Mouse (Mus musculus) lung, postnatal 0 days (tissue): Measurements from ENCODE around the gene Usp31. TPM values are rescaled to one million over a fixed set of nuclear protein-coding genes. Genes with fewer than 3 reads are reported as not detected.

ENCODE experiments used
- ATAC-seq: fragments of 200-750 bp; cut with Nextera tagmentation; 2 replicates; pipeline ENCODE4 v1.8.0; 2017; ENCODE audit warnings: moderate library complexity
- DNase-seq: peaks from one replicate; pipeline ENCODE4 v3.0.0-alpha.2; 2016; ENCODE audit warnings: low spot score
- H3K27ac ChIP-seq: fragments of 300-500 bp; sonication (generic); 2 replicates; pipeline ENCODE4 v1.5.1; 2014; ENCODE audit warnings: antibody characterized with exemption, mild to moderate bottlenecking, low read length, mixed read lengths
- H3K27me3 ChIP-seq: fragments of 300-500 bp; sonication (generic); replicated peaks from 2 replicates; pipeline ENCODE4 v1.6.1; 2014; ENCODE audit warnings: low read length, mixed read lengths; ENCODE audit not compliant: insufficient read depth
- H3K36me3 ChIP-seq: fragments of 300-500 bp; sonication (generic); 2 replicates; pipeline ENCODE4 v1.6.1; 2014; ENCODE audit warnings: low read length, mixed read lengths; ENCODE audit not compliant: insufficient read depth
- H3K4me1 ChIP-seq: fragments of 300-500 bp; sonication (generic); 2 replicates; pipeline ENCODE4 v1.6.1; 2014; ENCODE audit warnings: antibody characterized with exemption, low read depth, low read length, mixed read lengths; ENCODE audit not compliant: insufficient read depth
- H3K4me2 ChIP-seq: fragments of 300-500 bp; sonication (generic); replicated peaks from 2 replicates; pipeline ENCODE4 v1.6.1; 2014; ENCODE audit warnings: low read depth, mild to moderate bottlenecking, low read length, moderate library complexity, mixed read lengths
- H3K4me3 ChIP-seq: fragments of 300-500 bp; sonication (generic); 2 replicates; pipeline ENCODE4 v1.5.1; 2014; ENCODE audit warnings: low read depth, low read length
- H3K9ac ChIP-seq: fragments of 300-500 bp; sonication (generic); replicated peaks from 2 replicates; pipeline ENCODE4 v1.6.1; 2014; ENCODE audit warnings: low read depth, mild to moderate bottlenecking
- H3K9me3 ChIP-seq: fragments of 300-500 bp; sonication (generic); 2 replicates; pipeline ENCODE4 v1.6.1; 2016; ENCODE audit warnings: low read length, mixed read lengths
- CTCF ChIP-seq: IDR thresholded peaks from 2 replicates; pipeline ENCODE4 v1.5.1; 2016; ENCODE audit warnings: antibody characterized with exemption, mild to moderate bottlenecking
- EP300 ChIP-seq: IDR thresholded peaks from 2 replicates; pipeline ENCODE4 v1.6.1; 2016; ENCODE audit warnings: antibody characterized with exemption, mild to moderate bottlenecking, control low read depth
- whole genome bisulfite sequencing: fragments of 180-500 bp; shearing (Covaris S2); extraction: QIAGEN DNeasy Blood & Tissue Kit; methylation state at CpG from one replicate; pipeline ENCODE4 v1.1.7; 2014; 5-methylcytosine and 5-hydroxymethylcytosine counted together
- polyA plus RNA-seq: library from polyadenylated mRNA; unstranded; fragments of >200 nt; fragmentation: Nextera tagmentation; extraction: Ambion mirVana; gene quantifications from 2 replicates; pipeline ENCODE4 v1.2.1, GENCODE M21; 2015

The Usp31 gene
- polyA plus RNA-seq, 1 experiment from 2014 or later, result 1.5 TPM

DNA sequence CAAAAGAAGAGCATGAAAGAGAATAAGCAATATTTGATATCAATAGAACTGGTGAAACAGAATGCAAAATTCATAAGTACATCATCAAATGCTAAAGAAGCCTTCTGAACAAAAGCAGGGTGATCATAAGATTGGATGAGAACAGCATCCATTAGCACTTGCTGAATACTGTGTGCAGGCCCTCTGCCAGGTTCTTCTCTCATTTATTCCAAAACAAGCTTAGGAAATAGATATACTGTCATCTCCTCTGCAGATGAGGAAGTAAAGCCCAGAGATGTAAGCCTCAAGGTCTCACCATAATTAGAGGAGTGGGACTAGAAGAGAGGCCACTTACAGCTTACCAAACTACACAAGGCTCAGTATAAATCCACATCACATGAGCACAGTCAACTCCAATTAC lies 7.8 kb downstream of the Usp31 start:
- Histone ChIP-seq H3K36me3 (no peaks in the 10 kb centered on the region), H3K4me3 (no peak overlapping the region), H3K4me1 (peaks cover 13% of the 10 kb centered on the region; the same call in 1 of the 2 replicates), H3K9ac (no peak overlapping the region), H3K9me3 (no peaks in the 10 kb centered on the region), H3K27ac (no peak overlapping the region), H3K27me3 (no peaks in the 10 kb centered on the region), H3K4me2 (no peak overlapping the region)
- DNase-seq (no peak), ATAC-seq (no peak)
- TF ChIP-seq CTCF (no peak), EP300 (no peak)

DNA sequence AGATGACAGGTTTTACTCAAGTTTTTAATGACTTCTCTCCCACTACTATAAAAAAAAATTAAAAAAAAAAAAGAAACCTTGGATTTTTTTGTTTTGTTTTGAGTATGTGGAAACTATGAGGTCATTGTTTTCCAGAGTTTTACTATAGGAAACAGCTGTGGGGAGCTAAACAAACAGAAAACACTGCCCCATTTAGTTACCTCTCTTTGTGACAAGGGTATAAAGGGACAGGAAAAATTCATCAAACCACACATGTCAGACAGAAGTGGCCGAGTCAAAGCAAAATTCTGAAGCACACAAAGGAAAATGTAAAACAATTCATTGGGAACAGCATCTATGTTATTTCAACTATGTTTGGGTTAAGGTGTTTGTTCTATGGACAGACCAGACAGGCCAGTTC lies 9.5 kb downstream of the Usp31 start:
- no peaks in the 10 kb centered on the region for H3K36me3 ChIP-seq
- no peak overlapping the region for H3K9ac ChIP-seq
- no peak overlapping the region for H3K4me3 ChIP-seq
- peaks cover 4% of the 10 kb centered on the region; the same call in 1 of the 2 replicates for H3K4me1 ChIP-seq
- 25% methylated on average over 1 of the region's 1 CpGs for whole genome bisulfite sequencing
- peak; percentile 86 for ATAC-seq
- 0 out of 2 replicates have a peak overlapping the region, but pooled peaks have one; percentile 47 for H3K27ac ChIP-seq
- DNase-seq, result peak; percentile 74
- no peaks in the 10 kb centered on the region for H3K27me3 ChIP-seq
- TF ChIP-seq CTCF (no peak), EP300 (peak; percentile 35; the same call in 1 of the 2 replicates)
- H3K4me2 ChIP-seq, result no peak overlapping the region
- H3K9me3 ChIP-seq, result no peaks in the 10 kb centered on the region

DNA sequence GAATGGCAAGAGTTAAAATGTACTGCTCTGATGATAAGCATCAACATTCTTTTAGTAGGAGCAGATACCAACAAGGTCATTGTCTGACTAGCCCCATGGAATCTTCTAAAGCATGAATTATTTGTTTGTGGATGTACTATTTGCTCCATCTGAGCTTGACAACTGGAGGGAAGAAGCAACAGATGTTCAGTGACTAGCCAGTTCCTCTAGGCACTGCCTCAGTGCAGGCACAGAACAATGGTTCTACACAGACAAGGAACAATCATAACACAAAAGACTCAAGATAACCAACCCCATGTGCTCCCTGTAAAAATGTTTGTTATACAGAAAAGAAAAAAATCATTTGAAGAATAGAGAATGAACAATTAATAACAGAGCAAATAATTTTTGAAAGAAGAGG lies 9.9 kb downstream of the Usp31 start:
- Histone ChIP-seq H3K4me1 (peaks cover 4% of the 10 kb centered on the region; the same call in 1 of the 2 replicates), H3K36me3 (no peaks in the 10 kb centered on the region), H3K4me2 (no peak overlapping the region), H3K4me3 (no peak overlapping the region), H3K9ac (no peak overlapping the region), H3K27ac (no peak overlapping the region), H3K27me3 (no peaks in the 10 kb centered on the region), H3K9me3 (no peaks in the 10 kb centered on the region)
- peak; percentile 80 for ATAC-seq
- peak; percentile 50 for DNase-seq
- no peak for TF ChIP-seq EP300
- TF ChIP-seq CTCF, result no peak

DNA sequence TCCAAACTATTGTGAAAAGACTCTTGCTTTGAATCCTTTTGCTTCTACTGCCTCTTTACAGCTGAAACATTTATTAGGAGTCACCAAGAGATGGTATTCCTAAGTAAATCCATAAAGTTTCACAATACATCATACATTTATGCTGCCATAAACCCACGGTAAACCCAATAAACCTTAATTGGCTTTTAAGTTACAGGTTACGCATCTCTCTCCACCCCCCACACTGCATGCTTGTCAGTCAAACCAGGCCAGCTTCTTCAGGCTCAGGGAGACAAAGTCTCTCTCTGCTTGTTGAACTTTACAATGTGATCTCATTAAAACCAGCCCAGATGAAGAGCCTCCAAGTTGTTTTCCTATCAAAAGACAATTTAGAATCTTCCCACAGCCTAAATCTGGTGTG lies 15.2 kb downstream of the Usp31 start:
- Histone ChIP-seq H3K27ac (no peak overlapping the region), H3K4me2 (no peak overlapping the region), H3K4me1 (no peaks in the 10 kb centered on the region), H3K9me3 (no peaks in the 10 kb centered on the region), H3K4me3 (no peak overlapping the region), H3K9ac (no peak overlapping the region), H3K36me3 (no peaks in the 10 kb centered on the region), H3K27me3 (no peaks in the 10 kb centered on the region)
- TF ChIP-seq EP300 (no peak), CTCF (no peak)
- ATAC-seq, result no peak
- WGBS, result 81% methylated on average over 2 of the region's 2 CpGs
- DNase-seq, result no peak

DNA sequence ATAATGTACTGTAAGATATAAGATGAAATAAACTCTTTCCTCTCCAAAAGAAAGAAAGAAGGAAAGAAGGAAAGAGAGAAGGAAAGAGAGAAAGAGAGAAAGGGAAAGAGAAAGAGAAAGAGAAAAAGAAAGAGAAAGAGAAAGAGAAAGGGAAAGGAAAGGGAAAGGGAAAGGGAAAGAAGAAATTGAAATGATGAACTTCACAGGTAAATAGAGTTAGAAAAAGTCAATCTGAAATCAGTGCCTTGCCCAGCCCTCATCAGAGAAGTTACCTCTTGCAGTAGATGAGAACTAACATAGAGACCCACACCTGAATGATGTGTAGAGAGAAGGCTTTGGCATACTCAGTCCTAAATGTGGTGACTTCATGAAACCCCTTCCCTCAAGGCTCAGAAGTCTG lies 17.7 kb downstream of the Usp31 start:
- Histone ChIP-seq H3K27ac (no peak overlapping the region), H3K9ac (no peak overlapping the region), H3K36me3 (no peaks in the 10 kb centered on the region), H3K4me2 (no peak overlapping the region), H3K27me3 (no peaks in the 10 kb centered on the region), H3K4me3 (no peak overlapping the region), H3K9me3 (no peaks in the 10 kb centered on the region), H3K4me1 (no peaks in the 10 kb centered on the region)
- no peak for ATAC-seq
- no peak for DNase-seq
- TF ChIP-seq EP300 (no peak), CTCF (no peak)

DNA sequence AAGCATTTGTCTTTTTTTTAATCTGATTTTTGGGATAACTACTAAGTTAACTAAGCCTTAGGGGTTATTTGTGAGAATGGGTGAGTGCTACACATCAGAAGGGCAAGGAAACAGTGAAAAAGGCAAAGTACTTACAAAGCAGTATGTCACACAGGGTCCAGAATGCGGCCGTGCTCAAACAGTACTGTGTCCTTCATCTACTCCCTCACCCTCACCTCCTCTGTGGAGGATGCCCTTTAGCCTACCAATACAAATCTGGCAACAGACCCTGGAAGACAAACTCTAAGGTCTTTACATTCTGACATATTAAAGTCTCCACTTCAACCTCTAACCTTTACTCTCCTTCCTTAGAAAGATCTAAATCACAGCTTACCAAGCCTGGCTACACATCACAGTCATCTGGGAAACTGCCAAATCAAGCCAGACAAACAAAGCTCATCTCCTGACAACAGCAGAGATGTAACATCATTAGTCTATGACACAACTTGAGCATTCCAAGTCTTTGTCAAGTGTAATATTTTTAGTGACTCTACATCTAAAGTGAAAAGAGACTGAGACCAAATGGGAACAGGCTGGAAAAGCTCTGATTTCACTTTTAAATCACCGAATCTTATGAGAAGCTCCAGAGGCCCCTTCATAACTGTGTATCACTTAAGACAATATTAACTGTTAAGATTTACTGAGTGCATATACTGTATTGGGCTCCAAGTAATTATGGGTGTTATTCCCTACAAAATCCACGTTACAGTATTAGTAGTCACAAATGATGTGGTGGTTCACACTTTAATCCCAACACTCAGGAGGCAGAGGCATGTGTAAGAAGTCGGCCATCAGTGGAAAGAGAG lies 21.7 kb downstream of the Usp31 start:
- 0 out of 2 replicates have a peak, but pooled peaks have one; percentile 16 for TF ChIP-seq EP300
- no peak for TF ChIP-seq CTCF

More for the DNA sequence above, 21.7 kb downstream of the Usp31 start:
- Histone ChIP-seq H3K9ac (no peak overlapping the region), H3K36me3 (no peaks in the 10 kb centered on the region), H3K27me3 (no peaks in the 10 kb centered on the region), H3K4me2 (no peak overlapping the region), H3K4me3 (no peak overlapping the region), H3K9me3 (no peaks in the 10 kb centered on the region), H3K27ac (no peak overlapping the region), H3K4me1 (no peaks in the 10 kb centered on the region)
- WGBS, result 65% methylated on average over 5 of the region's 5 CpGs
- DNase-seq, result peak; percentile 82
- peak; percentile 67 for ATAC-seq
